Mouse (Mus musculus): ENCODE measurements at regions not wholly inside any gene's neighbourhood (a gene's known extent, or its start where the extent isn't known, plus 50 kb on each side); places are given as distances from the start of the nearest gene placed in this dataset.

DNA sequence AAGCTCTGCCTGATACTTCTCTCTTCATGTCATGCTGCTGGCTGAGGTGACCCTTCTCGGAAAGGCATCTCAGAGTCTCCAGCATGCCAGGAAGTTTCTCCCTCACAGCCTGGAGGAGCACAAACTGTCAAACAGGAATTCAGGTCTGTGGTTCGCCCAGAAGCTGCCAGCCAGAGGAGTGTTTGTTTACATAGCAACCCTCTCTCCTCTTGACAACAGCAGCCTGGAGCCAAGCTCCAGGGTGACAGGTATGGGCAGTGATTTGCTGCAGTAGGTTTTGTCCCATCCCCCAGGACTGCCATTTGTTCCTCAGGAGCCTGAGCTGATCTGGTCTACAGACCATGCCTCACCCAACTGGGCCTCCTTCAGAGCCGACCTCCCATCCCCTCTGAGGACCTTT lies 995.4 kb downstream of the 4930447A16Rik start:
- TF ChIP-seq FLI1 (IDR thresholded peaks at IDR 0.05; ENCODE audit: low read length) (no peak), GATA1 (IDR thresholded peaks at IDR 0.05; ENCODE audit: borderline replicate concordance, low read length) (no peak)
